Mouse (Mus musculus): ENCODE data around the gene Dop1b.
A peak's percentile ranks its signal among the peaks of the same experiment; 100 is the strongest.

The Dop1b gene

GRCm38 (mm10) chr16:93829526-93829925 lies 117.8 kb downstream of the Dop1b start:
- no peak for DNase-seq (ENCODE audit: low read depth, low spot score)

GRCm38 (mm10) chr16:93830071-93830470 lies 118.4 kb downstream of the Dop1b start:
- no peak for DNase-seq (ENCODE audit: low read depth, low spot score)

- DNase-seq (ENCODE audit: low read depth, low spot score) = no peak
Observed at GRCm38 (mm10) chr16:93830916-93831315, 119.2 kb downstream of the Dop1b start.

GRCm38 (mm10) chr16:93831627-93832395 lies 120.1 kb downstream of the Dop1b start, which contains the start of gene Morc3:
TSS of gene Morc3 (plus strand) at chr16:93832121.
- DNase-seq (ENCODE audit: low read depth, low spot score) = peak; percentile 99

- DNase-seq (ENCODE audit: low read depth, low spot score) = peak; percentile 75
Observed at GRCm38 (mm10) chr16:93832451-93833276, 121.0 kb downstream of the Dop1b start.

GRCm38 (mm10) chr16:93833551-93833950 lies 121.8 kb downstream of the Dop1b start:
- DNase-seq (ENCODE audit: low read depth, low spot score) = peak; percentile 66

- peak; percentile 68 for DNase-seq (ENCODE audit: low read depth, low spot score)
Observed at GRCm38 (mm10) chr16:93834076-93834475, 122.4 kb downstream of the Dop1b start.

- no peak for DNase-seq (ENCODE audit: low read depth, low spot score)
Observed at GRCm38 (mm10) chr16:93839049-93839448, 127.3 kb downstream of the Dop1b start.

- peak; percentile 15 for DNase-seq (ENCODE audit: low read depth, low spot score)
Observed at GRCm38 (mm10) chr16:93850527-93850926, 138.8 kb downstream of the Dop1b start.

GRCm38 (mm10) chr16:93859967-93860366 lies 148.3 kb downstream of the Dop1b start:
- no peak for DNase-seq (ENCODE audit: low read depth, low spot score)
